8 mouse cellular contexts compared by ENCODE assay signal in the genomic region with DNA sequence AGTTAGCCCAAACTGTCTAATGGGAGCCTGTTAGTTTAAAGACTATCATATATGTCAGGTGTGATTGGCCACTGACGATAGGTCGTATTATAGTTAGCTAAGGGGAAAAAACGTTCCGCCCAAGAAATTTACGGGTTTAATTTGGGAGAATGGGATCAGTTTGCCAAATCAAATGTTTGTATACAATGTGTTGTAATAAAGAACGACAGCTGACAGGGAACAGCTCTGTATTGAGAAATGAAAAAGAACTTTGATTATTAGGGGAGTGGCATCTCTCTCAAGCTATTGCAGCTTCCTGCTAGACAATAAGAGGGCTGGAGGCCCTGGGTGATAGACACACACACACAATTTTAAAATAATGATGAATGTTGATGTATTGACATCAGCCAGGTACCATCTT. TPM values are rescaled to one million over a fixed set of nuclear protein-coding genes. Genes with fewer than 3 reads are reported as not detected.
DNase-seq lines count a peak whose midpoint lies in the region; ATAC-seq and TF ChIP-seq lines count a peak whose summit lies in the region.

No protein-coding gene starts in this region.

- no peak for TF ChIP-seq POLR2A in heart, adult 2 months (IDR thresholded peaks at IDR 0.05; ENCODE audit: insufficient read depth, low read depth, low read length)
- no peak for TF ChIP-seq POLR2A in testis, adult 2 months (IDR thresholded peaks at IDR 0.05; ENCODE audit: control insufficient read depth, low read depth, low read length)

- DNase-seq in heart, adult 2 months = no peak
- DNase-seq in heart, adult 11 months = no peak
- DNase-seq in testis, postnatal 14 days (ENCODE audit: low spot score) = no peak
- no peak for DNase-seq in liver, embryonic 13.5 days
- DNase-seq in thymus, postnatal 36 days = no peak
- no peak for DNase-seq in left cerebral cortex, adult 18-20 months (ENCODE audit: low spot score in 2 of 2)
- DNase-seq in B cell, adult 2 months = no peak

- intact Hi-C loops in heart, adult 2 months (cut with DNase I) = loop anchor here (10.0 kb wide), 1 partner anchor 134 kb away; a partner anchor contains a TSS

- H3K9me3 ChIP-seq in liver, embryonic 13.5 days (replicated peaks) = no peaks in the 10 kb centered on the region

- peak overlapping the region; percentile 96 for H3K27ac ChIP-seq in heart, adult 2 months
- H3K27ac ChIP-seq in testis, adult 2 months (ENCODE audit: control insufficient read depth, insufficient read depth, low read depth, low read length) = no peak overlapping the region; the same call in 1 of the 2 replicates
- no peak overlapping the region for H3K27ac ChIP-seq in liver, embryonic 13.5 days

- no peak for TF ChIP-seq CTCF in heart, adult 2 months (IDR thresholded peaks at IDR 0.05)
- TF ChIP-seq CTCF in testis, adult 2 months (IDR thresholded peaks at IDR 0.05; ENCODE audit: control insufficient read depth, insufficient read depth, insufficient replicate concordance, low read depth, low read length) = no peak

- WGBS in heart, adult 2 months = 71% methylated on average over 6 of the region's 6 CpGs
- WGBS in liver, embryonic 13.5 days (ENCODE audit: insufficient replicate concordance) = 63% methylated on average over 6 of the region's 6 CpGs

- peak overlapping the region; percentile 45; the same call in 1 of the 2 replicates for H3K9ac ChIP-seq in heart, adult 2 months (ENCODE audit: low read depth, low read length)
- 0 out of 2 replicates have a peak overlapping the region, but pooled peaks have one; percentile 70 for H3K9ac ChIP-seq in liver, embryonic 13.5 days

- H3K79me2 ChIP-seq in heart, adult 2 months (replicated peaks; ENCODE audit: control insufficient read depth, insufficient read depth, low read length) = no peaks in the 10 kb centered on the region

- H3K36me3 ChIP-seq in heart, adult 2 months (ENCODE audit: control insufficient read depth, insufficient read depth, low read length) = no peaks in the 10 kb centered on the region
- no peaks in the 10 kb centered on the region for H3K36me3 ChIP-seq in testis, adult 2 months (ENCODE audit: control insufficient read depth, insufficient read depth, low read length)
- no peaks in the 10 kb centered on the region for H3K36me3 ChIP-seq in liver, embryonic 13.5 days

- H3K4me3 ChIP-seq in heart, adult 2 months = peak overlapping the region; percentile 74
- H3K4me3 ChIP-seq in testis, adult 2 months (ENCODE audit: control insufficient read depth, low read depth, low read length) = peak overlapping the region; percentile 36; the same call in 1 of the 2 replicates
- H3K4me3 ChIP-seq in liver, embryonic 13.5 days (replicated peaks) = peak overlapping the region; percentile 63

- H3K27me3 ChIP-seq in heart, adult 2 months (ENCODE audit: control insufficient read depth, insufficient read depth, low read length) = no peaks in the 10 kb centered on the region
- H3K27me3 ChIP-seq in testis, adult 2 months (ENCODE audit: control insufficient read depth, insufficient read depth, low read length) = no peaks in the 10 kb centered on the region
- no peaks in the 10 kb centered on the region for H3K27me3 ChIP-seq in liver, embryonic 13.5 days

- TF ChIP-seq EP300 in heart, adult 2 months (IDR thresholded peaks at IDR 0.05; ENCODE audit: insufficient read depth, low read depth, low read length) = no peak

- ATAC-seq in liver, embryonic 13.5 days (ENCODE audit: low read depth) = no peak

- peak overlapping the region; percentile 79 for H3K4me2 ChIP-seq in liver, embryonic 13.5 days

- peaks cover 1% of the 10 kb centered on the region; the same call in 1 of the 2 replicates for H3K4me1 ChIP-seq in heart, adult 2 months (ENCODE audit: control insufficient read depth, insufficient read depth, low read length)
- peaks cover 2% of the 10 kb centered on the region for H3K4me1 ChIP-seq in testis, adult 2 months (ENCODE audit: control insufficient read depth, insufficient read depth, low read length)
- peaks cover 19% of the 10 kb centered on the region for H3K4me1 ChIP-seq in liver, embryonic 13.5 days (replicated peaks)

RNA-seq across cellular contexts. Expression of a gene that starts 1.0 kb away (rescaled TPM):
- total RNA-seq in heart, adult 2 months (2021) = 10 to 100 TPM; 13.2 to 15.1 TPM
- polyA plus RNA-seq in heart, adult 2 months (2012; rRNA removed) = 4.6 and 9.6 TPM in 2 replicates
- polyA plus RNA-seq in testis, adult 2 months (2012; rRNA removed) = 7.3 and 9.0 TPM in 2 replicates
- 2.6 and 3.6 TPM in 2 replicates for polyA plus RNA-seq in liver, embryonic 13.5 days (2015; fragmentation: Nextera tagmentation; extraction: Ambion mirVana)
- 10 to 100 TPM; 18.5 to 20.1 TPM for total RNA-seq in left cerebral cortex, adult 18-20 months (2021)

RNA-seq across cellular contexts. Expression of a gene that starts 31.0 kb away (rescaled TPM):
- total RNA-seq in heart, adult 2 months (2021) = not detected
- not detected in 2 replicates for polyA plus RNA-seq in heart, adult 2 months (2012; rRNA removed)
- 0.11 TPM in 1 of 2 replicates, not detected in the other for polyA plus RNA-seq in testis, adult 2 months (2012; rRNA removed)
- polyA plus RNA-seq in liver, embryonic 13.5 days (2015; fragmentation: Nextera tagmentation; extraction: Ambion mirVana) = not detected in 2 replicates
- not detected for total RNA-seq in left cerebral cortex, adult 18-20 months (2021)

RNA-seq across cellular contexts. Expression of a gene that starts 47.1 kb away (rescaled TPM):
- total RNA-seq in heart, adult 2 months (2021) = not detected
- polyA plus RNA-seq in heart, adult 2 months (2012; rRNA removed) = not detected in 2 replicates
- polyA plus RNA-seq in testis, adult 2 months (2012; rRNA removed) = not detected in 2 replicates
- polyA plus RNA-seq in liver, embryonic 13.5 days (2015; fragmentation: Nextera tagmentation; extraction: Ambion mirVana) = not detected in 2 replicates
- not detected for total RNA-seq in left cerebral cortex, adult 18-20 months (2021)

RNA-seq across cellular contexts. Expression of a gene that starts 51.3 kb away (rescaled TPM):
- total RNA-seq in heart, adult 2 months (2021) = not detected
- polyA plus RNA-seq in heart, adult 2 months (2012; rRNA removed) = 0.14 TPM in 1 of 2 replicates, not detected in the other
- 0.23 and 0.41 TPM in 2 replicates for polyA plus RNA-seq in testis, adult 2 months (2012; rRNA removed)
- 0.22 TPM in 1 of 2 replicates, not detected in the other for polyA plus RNA-seq in liver, embryonic 13.5 days (2015; fragmentation: Nextera tagmentation; extraction: Ambion mirVana)
- under 1 TPM in 1 of 2 experiments, not detected in 1; 0.46 TPM for total RNA-seq in left cerebral cortex, adult 18-20 months (2021)
